Mouse (Mus musculus) forebrain, embryonic 11.5 days (tissue): Measurements from ENCODE around the gene Gm4763. TPM values are rescaled to one million over a fixed set of nuclear protein-coding genes. Genes with fewer than 3 reads are reported as not detected.
"Not testable (repeated sequence)": the region's sequence is repeated elsewhere in the genome, so short reads cannot be mapped to it uniquely, and the experiment has no call there.

ENCODE experiments used
- ATAC-seq: fragments of 200-750 bp; cut with Nextera tagmentation; replicated peaks from 2 replicates; pipeline ENCODE4 v1.8.0; 2017; ENCODE audit warnings: moderate TSS enrichment; ENCODE audit not compliant: low FRiP score
- DNase-seq: peaks from one replicate; pipeline ENCODE4 v3.0.0-alpha.2; 2017; ENCODE audit warnings: low spot score
- H3K27ac ChIP-seq: fragments of 300-500 bp; sonication (generic); 2 replicates; pipeline ENCODE4 v1.5.1; 2014; ENCODE audit warnings: low read depth, low read length
- H3K27me3 ChIP-seq: fragments of 300-500 bp; sonication (generic); 2 replicates; pipeline ENCODE4 v1.6.1; 2014; ENCODE audit warnings: mild to moderate bottlenecking, low read length, mixed read lengths; ENCODE audit not compliant: control insufficient read depth, insufficient read depth
- H3K36me3 ChIP-seq: fragments of 300-500 bp; sonication (generic); 2 replicates; pipeline ENCODE4 v1.6.1; 2014; ENCODE audit warnings: mild to moderate bottlenecking, low read length, moderate library complexity, mixed read lengths; ENCODE audit not compliant: control insufficient read depth, insufficient read depth
- H3K4me1 ChIP-seq: fragments of 300-500 bp; sonication (generic); replicated peaks from 2 replicates; pipeline ENCODE4 v1.6.1; 2014; ENCODE audit warnings: low read length, mixed read lengths; ENCODE audit not compliant: control insufficient read depth, insufficient read depth
- H3K4me2 ChIP-seq: fragments of 300-500 bp; sonication (generic); 2 replicates; pipeline ENCODE4 v1.6.1; 2014; ENCODE audit warnings: low read depth, mild to moderate bottlenecking, low read length, moderate library complexity, mixed read lengths; ENCODE audit not compliant: severe bottlenecking
- H3K4me3 ChIP-seq: fragments of 300-500 bp; sonication (generic); 2 replicates; pipeline ENCODE4 v1.5.1; 2014; ENCODE audit warnings: low read depth, low read length
- H3K9ac ChIP-seq: fragments of 300-500 bp; sonication (generic); 2 replicates; pipeline ENCODE4 v1.6.1; 2014; ENCODE audit warnings: low read length
- H3K9me3 ChIP-seq: fragments of 300-500 bp; sonication (generic); 2 replicates; pipeline ENCODE4 v1.6.1; 2016; ENCODE audit warnings: low read length, mixed read lengths; ENCODE audit not compliant: control insufficient read depth
- WGBS: fragments of 180-500 bp; shearing (Covaris S2); extraction: QIAGEN DNeasy Blood & Tissue Kit; methylation state at CpG from one replicate; pipeline ENCODE4 v1.1.7; 2014; 5-methylcytosine and 5-hydroxymethylcytosine counted together
- polyA plus RNA-seq: library from polyadenylated mRNA; unstranded; fragments of >200 nt; fragmentation: Nextera tagmentation; extraction: Ambion mirVana; gene quantifications from 2 replicates; pipeline ENCODE4 v1.2.1, GENCODE M21; 2014

Gm4763 gene
- polyA plus RNA-seq, 1 experiment from 2014 or later = not detected

DNA sequence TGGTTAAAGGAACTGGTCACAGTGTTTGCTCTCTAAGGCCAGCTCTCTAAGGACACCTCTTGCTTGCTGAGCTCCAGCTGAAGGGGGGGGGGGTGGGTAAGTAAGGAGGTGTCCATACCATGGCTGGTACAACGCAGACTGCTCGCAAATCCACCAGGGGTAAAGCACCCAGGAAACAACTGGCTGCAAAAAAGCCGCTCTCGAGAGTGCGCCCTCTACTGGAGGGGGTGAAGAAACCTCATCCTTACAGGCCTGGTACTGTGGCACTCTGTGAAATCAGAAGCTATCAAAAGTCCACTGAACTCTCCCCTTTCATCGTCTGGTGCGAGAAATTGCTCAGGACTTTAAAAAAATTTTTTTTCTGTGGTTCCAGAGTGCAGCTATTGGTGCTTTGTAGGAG is 42.6 kb downstream of the Gm4763 start:
- not testable (repeated sequence) for DNase-seq, H3K4me1 ChIP-seq, H3K36me3 ChIP-seq, H3K4me2 ChIP-seq, H3K9me3 ChIP-seq, H3K4me3 ChIP-seq, H3K27me3 ChIP-seq, H3K9ac ChIP-seq, ATAC-seq, H3K27ac ChIP-seq
- WGBS = 81% methylated on average over 7 of the region's 7 CpGs

DNA sequence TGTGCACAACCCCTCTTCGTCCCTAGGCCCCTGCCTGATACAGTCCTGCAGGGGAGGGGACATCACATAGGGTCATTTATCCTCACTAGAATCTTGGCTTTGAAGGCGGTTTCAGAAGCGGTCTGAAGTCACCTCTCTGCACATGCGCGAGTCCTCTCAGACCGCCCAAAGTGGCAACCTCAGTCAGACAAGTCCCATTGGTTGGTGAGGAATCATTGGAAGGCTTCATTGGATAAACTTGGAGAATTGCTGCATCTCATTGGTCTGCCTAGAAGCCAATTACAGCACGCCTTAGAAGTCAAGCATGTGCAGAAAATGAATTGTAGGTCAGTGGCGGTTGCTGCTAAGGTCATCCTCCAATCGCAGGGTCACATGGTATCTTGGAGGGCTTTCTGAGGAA is 50.1 kb downstream of the Gm4763 start, which contains the start of gene Tex101:
Gene Tex101 (minus strand): TSS at position 101 of the 400 bp plus-strand sequence.
- H3K4me1 ChIP-seq = no peaks in the 10 kb centered on the region
- ATAC-seq (no peak), DNase-seq (no peak)
- no peak within 1 kb of the TSS for H3K4me2 ChIP-seq
- H3K27ac ChIP-seq = no peak within 1 kb of the TSS
- H3K36me3 ChIP-seq = no peaks in the 10 kb centered on the region
- H3K4me3 ChIP-seq = no peak within 1 kb of the TSS
- no peak within 1 kb of the TSS for H3K9ac ChIP-seq
- WGBS = 89% methylated on average over 9 of the region's 9 CpGs
- no peaks in the 10 kb centered on the region for H3K27me3 ChIP-seq
- H3K9me3 ChIP-seq = no peaks in the 10 kb centered on the region

DNA sequence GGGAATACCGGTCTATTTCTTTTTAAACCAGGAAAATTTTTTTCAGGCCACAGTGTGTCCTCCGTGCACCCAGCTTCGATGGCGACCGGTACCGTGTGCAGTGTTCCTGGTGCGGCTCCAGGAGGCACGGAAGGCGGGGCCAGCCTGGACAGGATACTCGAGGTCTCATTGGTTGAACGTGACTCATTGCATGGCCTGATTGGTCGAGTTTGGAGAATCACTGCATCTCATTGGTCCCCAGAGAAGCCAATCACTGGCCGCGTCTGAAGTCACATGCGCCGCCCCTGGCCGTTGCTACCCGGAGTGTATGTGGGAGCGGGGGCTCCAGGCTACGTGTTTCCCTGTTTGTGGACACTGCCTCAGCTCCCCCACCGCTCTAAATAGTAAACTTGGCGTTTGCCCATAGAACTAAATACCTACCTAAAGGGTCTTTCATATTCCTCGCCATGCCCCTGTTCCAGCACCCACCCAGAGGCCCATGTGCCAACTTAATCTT is 54.7 kb downstream of the Gm4763 start:
- ATAC-seq (no peak), DNase-seq (no peak)
- 94% methylated on average over 23 of the region's 23 CpGs for WGBS
- H3K9ac ChIP-seq = no peak overlapping the region
- no peaks in the 10 kb centered on the region for H3K27me3 ChIP-seq
- H3K4me2 ChIP-seq = no peak overlapping the region
- no peak overlapping the region for H3K27ac ChIP-seq
- H3K36me3 ChIP-seq = no peaks in the 10 kb centered on the region
- H3K9me3 ChIP-seq = no peaks in the 10 kb centered on the region
- no peaks in the 10 kb centered on the region for H3K4me1 ChIP-seq
- no peak overlapping the region for H3K4me3 ChIP-seq

Other genes starting within 250 kb of the Gm4763 start
- gene Cadm4, start 244.9 kb downstream of the Gm4763 start, polyA plus RNA-seq = 7.1 and 8.9 TPM in 2 replicates
- 109 and 114 TPM in 2 replicates for gene Zfp428, start 219.9 kb downstream of the Gm4763 start, polyA plus RNA-seq
- 0.96 and 1.3 TPM in 2 replicates for gene AC161166.1, start 214.5 kb downstream of the Gm4763 start, polyA plus RNA-seq
- 16.1 and 16.4 TPM in 2 replicates for gene Irgq, start 196.2 kb downstream of the Gm4763 start, polyA plus RNA-seq
- not detected in 2 replicates for gene Pinlyp, start 180.8 kb downstream of the Gm4763 start, polyA plus RNA-seq
- 140 and 150 TPM in 2 replicates for gene Xrcc1, start 180.6 kb downstream of the Gm4763 start, polyA plus RNA-seq
- 17.9 and 21.4 TPM in 2 replicates for gene Ethe1, start 139.4 kb downstream of the Gm4763 start, polyA plus RNA-seq
- gene Zfp575, start 139.3 kb downstream of the Gm4763 start, polyA plus RNA-seq = 2.2 and 2.5 TPM in 2 replicates
- gene Phldb3, start 116.1 kb downstream of the Gm4763 start, polyA plus RNA-seq = not detected in 2 replicates
- gene Lypd3, start 90.4 kb downstream of the Gm4763 start, polyA plus RNA-seq = 0.69 and 0.73 TPM in 2 replicates
- not detected in 2 replicates for gene Tex101, start 50.2 kb downstream of the Gm4763 start, polyA plus RNA-seq
- not detected in 2 replicates for gene BC049730, start 17.7 kb downstream of the Gm4763 start, polyA plus RNA-seq
- gene Cd177, start 33.4 kb upstream of the Gm4763 start, polyA plus RNA-seq = not detected in 2 replicates
- gene Ceacam10, start 50.3 kb upstream of the Gm4763 start, polyA plus RNA-seq = not detected in 2 replicates
- gene Gm9844, start 135.3 kb upstream of the Gm4763 start, polyA plus RNA-seq = 15.5 and 15.9 TPM in 2 replicates
- gene Lypd4, start 143.0 kb upstream of the Gm4763 start, polyA plus RNA-seq = not detected in 2 replicates
- gene Dmrtc2, start 143.1 kb upstream of the Gm4763 start, polyA plus RNA-seq = not detected in 2 replicates
- 1,722 and 1,731 TPM in 2 replicates for gene Rps19, start 157.5 kb upstream of the Gm4763 start, polyA plus RNA-seq
- 0.31 and 0.37 TPM in 2 replicates for gene Cd79a, start 170.5 kb upstream of the Gm4763 start, polyA plus RNA-seq
- 65.7 and 69.5 TPM in 2 replicates for gene Arhgef1, start 176.0 kb upstream of the Gm4763 start, polyA plus RNA-seq
- gene Gm4881, start 217.6 kb upstream of the Gm4763 start, polyA plus RNA-seq = 0.32 and 0.55 TPM in 2 replicates
- 82.6 and 87.3 TPM in 2 replicates for gene Rabac1, start 245.8 kb upstream of the Gm4763 start, polyA plus RNA-seq